Mouse (Mus musculus) embryonic facial prominence, embryonic 13.5 days (tissue): ENCODE measurements around the gene Slc36a3. TPM values are rescaled to one million over a fixed set of nuclear protein-coding genes. Genes with fewer than 3 reads are reported as not detected.

Source experiments
- ATAC-seq: fragments of 200-750 bp; cut with Nextera tagmentation; 2 replicates; pipeline ENCODE4 v1.8.0; 2017; ENCODE audit warnings: low read depth; ENCODE audit not compliant: insufficient number of reproducible peaks, insufficient read depth, low FRiP score, low TSS enrichment
- H3K27ac ChIP-seq: fragments of 300-500 bp; sonication (generic); 2 replicates; pipeline ENCODE4 v1.5.1; 2015; ENCODE audit warnings: moderate library complexity, mild to moderate bottlenecking, inconsistent platforms
- H3K27me3 ChIP-seq: fragments of 300-500 bp; sonication (generic); 2 replicates; pipeline ENCODE4 v1.6.1; 2015; ENCODE audit warnings: mild to moderate bottlenecking, inconsistent platforms
- H3K36me3 ChIP-seq: fragments of 300-500 bp; sonication (generic); 2 replicates; pipeline ENCODE4 v1.6.1; 2015; ENCODE audit warnings: mild to moderate bottlenecking, inconsistent platforms
- H3K4me1 ChIP-seq: fragments of 300-500 bp; sonication (generic); 2 replicates; pipeline ENCODE4 v1.6.1; 2015; ENCODE audit warnings: inconsistent platforms
- H3K4me2 ChIP-seq: fragments of 300-500 bp; sonication (generic); 2 replicates; pipeline ENCODE4 v1.6.1; 2015; ENCODE audit warnings: moderate library complexity, mild to moderate bottlenecking, inconsistent platforms
- H3K4me3 ChIP-seq: fragments of 300-500 bp; sonication (generic); 2 replicates; pipeline ENCODE4 v1.5.1; 2015; ENCODE audit warnings: mild to moderate bottlenecking, inconsistent platforms
- H3K9ac ChIP-seq: fragments of 300-500 bp; sonication (generic); 2 replicates; pipeline ENCODE4 v1.6.1; 2015; ENCODE audit warnings: mild to moderate bottlenecking, inconsistent platforms
- H3K9me3 ChIP-seq: fragments of 300-500 bp; sonication (generic); 2 replicates; pipeline ENCODE4 v1.6.1; 2016; ENCODE audit warnings: inconsistent platforms
- WGBS: fragments of 180-500 bp; shearing (Covaris S2); methylation state at CpG from one replicate; pipeline ENCODE4 v1.1.7; 2015; ENCODE audit warnings: mixed read lengths; 5-methylcytosine and 5-hydroxymethylcytosine counted together
- polyA plus RNA-seq: library from polyadenylated mRNA; unstranded; fragments of >200 nt; fragmentation: Nextera tagmentation; extraction: Ambion mirVana; gene quantifications from 2 replicates; pipeline ENCODE4 v1.2.1, GENCODE M21; 2015

Gene Slc36a3
- polyA plus RNA-seq, result not detected in 2 replicates

- Histone ChIP-seq H3K27ac (no peak within 1 kb of the TSS), H3K4me2 (no peak within 1 kb of the TSS), H3K27me3 (no peaks in the 10 kb centered on the region), H3K9ac (no peak within 1 kb of the TSS), H3K36me3 (no peaks in the 10 kb centered on the region), H3K9me3 (no peaks in the 10 kb centered on the region), H3K4me3 (no peak within 1 kb of the TSS), H3K4me1 (no peaks in the 10 kb centered on the region)
- ATAC-seq, result no peak
- WGBS, result 70% methylated on average over 3 of the region's 3 CpGs
These were observed at the start of gene Slc36a3 for GRCm38 (mm10) chr11:55151608-55152007. Gene Slc36a3 (minus strand): TSS chr11:55151708.

GRCm38 (mm10) chr11:55197740-55198510 lies 46.4 kb upstream of the Slc36a3 start:
- Histone ChIP-seq H3K36me3 (no peaks in the 10 kb centered on the region), H3K4me3 (no peak overlapping the region)
- WGBS, result 81% methylated on average over 8 of the region's 8 CpGs

GRCm38 (mm10) chr11:55197086-55197485 lies 45.6 kb upstream of the Slc36a3 start:
- H3K4me2 ChIP-seq, result no peak overlapping the region
- no peak overlapping the region for H3K4me3 ChIP-seq
- no peaks in the 10 kb centered on the region for H3K4me1 ChIP-seq
- 61% methylated on average over 6 of the region's 6 CpGs for whole genome bisulfite sequencing
- H3K27ac ChIP-seq, result no peak overlapping the region
- no peak for ATAC-seq
- H3K9me3 ChIP-seq, result no peaks in the 10 kb centered on the region
- no peak overlapping the region for H3K9ac ChIP-seq
- H3K27me3 ChIP-seq, result no peaks in the 10 kb centered on the region
- H3K36me3 ChIP-seq, result no peaks in the 10 kb centered on the region

More at GRCm38 (mm10) chr11:55197740-55198510, 46.4 kb upstream of the Slc36a3 start:
- Histone ChIP-seq H3K27me3 (no peaks in the 10 kb centered on the region), H3K27ac (no peak overlapping the region), H3K9me3 (no peaks in the 10 kb centered on the region), H3K4me1 (no peaks in the 10 kb centered on the region), H3K9ac (no peak overlapping the region), H3K4me2 (no peak overlapping the region)
- ATAC-seq, result no peak

GRCm38 (mm10) chr11:55190216-55190615 lies 38.7 kb upstream of the Slc36a3 start:
- no peaks in the 10 kb centered on the region for H3K9me3 ChIP-seq
- H3K4me1 ChIP-seq, result no peaks in the 10 kb centered on the region
- no peak overlapping the region for H3K4me3 ChIP-seq
- H3K27ac ChIP-seq, result no peak overlapping the region
- H3K4me2 ChIP-seq, result no peak overlapping the region
- no peaks in the 10 kb centered on the region for H3K27me3 ChIP-seq
- WGBS, result 89% methylated on average over 3 of the region's 3 CpGs
- H3K9ac ChIP-seq, result no peak overlapping the region
- H3K36me3 ChIP-seq, result no peaks in the 10 kb centered on the region
- no peak for ATAC-seq

GRCm38 (mm10) chr11:55187777-55188176 lies 36.3 kb upstream of the Slc36a3 start:
- Histone ChIP-seq H3K4me2 (no peak overlapping the region), H3K4me1 (no peaks in the 10 kb centered on the region), H3K36me3 (no peaks in the 10 kb centered on the region), H3K27me3 (no peaks in the 10 kb centered on the region), H3K9me3 (no peaks in the 10 kb centered on the region), H3K4me3 (no peak overlapping the region), H3K9ac (no peak overlapping the region), H3K27ac (no peak overlapping the region)
- ATAC-seq, result no peak
- 84% methylated on average over 6 of the region's 6 CpGs for WGBS

GRCm38 (mm10) chr11:55187292-55187691 lies 35.8 kb upstream of the Slc36a3 start:
- no peaks in the 10 kb centered on the region for H3K4me1 ChIP-seq
- H3K4me3 ChIP-seq, result no peak overlapping the region
- H3K36me3 ChIP-seq, result no peaks in the 10 kb centered on the region
- no peak for ATAC-seq
- 47% methylated on average over 4 of the region's 4 CpGs for WGBS
- no peaks in the 10 kb centered on the region for H3K9me3 ChIP-seq
- no peak overlapping the region for H3K27ac ChIP-seq
- no peak overlapping the region for H3K4me2 ChIP-seq
- no peaks in the 10 kb centered on the region for H3K27me3 ChIP-seq
- no peak overlapping the region for H3K9ac ChIP-seq

- Histone ChIP-seq H3K9me3 (no peaks in the 10 kb centered on the region), H3K9ac (no peak within 1 kb of the TSS), H3K36me3 (no peaks in the 10 kb centered on the region), H3K4me2 (no peak within 1 kb of the TSS), H3K27ac (no peak within 1 kb of the TSS), H3K27me3 (no peaks in the 10 kb centered on the region), H3K4me1 (no peaks in the 10 kb centered on the region), H3K4me3 (no peak within 1 kb of the TSS)
- 23% methylated on average over 10 of the region's 10 CpGs for WGBS
- no peak for ATAC-seq
These were observed 33.3 kb upstream of the Slc36a3 start, which contains the start of gene Slc36a2 for GRCm38 (mm10) chr11:55184733-55185291. Gene Slc36a2 (minus strand): TSS chr11:55185077.

GRCm38 (mm10) chr11:55184246-55184645 lies 32.7 kb upstream of the Slc36a3 start:
- Histone ChIP-seq H3K27ac (no peak overlapping the region), H3K36me3 (no peaks in the 10 kb centered on the region), H3K4me2 (no peak overlapping the region), H3K27me3 (no peaks in the 10 kb centered on the region), H3K9me3 (no peaks in the 10 kb centered on the region), H3K4me1 (no peaks in the 10 kb centered on the region), H3K9ac (no peak overlapping the region), H3K4me3 (no peak overlapping the region)
- ATAC-seq, result no peak
- 72% methylated on average over 5 of the region's 5 CpGs for WGBS

GRCm38 (mm10) chr11:55183124-55183523 lies 31.6 kb upstream of the Slc36a3 start:
- H3K27me3 ChIP-seq, result no peaks in the 10 kb centered on the region
- H3K9me3 ChIP-seq, result no peaks in the 10 kb centered on the region
- H3K36me3 ChIP-seq, result no peaks in the 10 kb centered on the region
- H3K9ac ChIP-seq, result no peak overlapping the region
- no peak overlapping the region for H3K4me2 ChIP-seq
- H3K4me1 ChIP-seq, result no peaks in the 10 kb centered on the region
- no peak for ATAC-seq
- WGBS, result 43% methylated on average over 7 of the region's 7 CpGs
- no peak overlapping the region for H3K4me3 ChIP-seq
- no peak overlapping the region for H3K27ac ChIP-seq

- Histone ChIP-seq H3K36me3 (no peaks in the 10 kb centered on the region), H3K9ac (no peak overlapping the region), H3K4me3 (no peak overlapping the region), H3K27me3 (no peaks in the 10 kb centered on the region; the same call in 1 of the 2 replicates), H3K4me2 (no peak overlapping the region), H3K9me3 (no peaks in the 10 kb centered on the region), H3K4me1 (no peaks in the 10 kb centered on the region), H3K27ac (no peak overlapping the region)
- 88% methylated on average over 3 of the region's 3 CpGs for WGBS
- no peak for ATAC-seq
These were observed 28.3 kb upstream of the Slc36a3 start for GRCm38 (mm10) chr11:55179856-55180255.

GRCm38 (mm10) chr11:55178830-55179229 lies 27.3 kb upstream of the Slc36a3 start:
- Histone ChIP-seq H3K4me1 (no peaks in the 10 kb centered on the region), H3K4me3 (no peak overlapping the region), H3K27ac (no peak overlapping the region), H3K4me2 (no peak overlapping the region), H3K9me3 (no peaks in the 10 kb centered on the region), H3K27me3 (peaks cover 6% of the 10 kb centered on the region; the same call in 1 of the 2 replicates), H3K36me3 (no peaks in the 10 kb centered on the region), H3K9ac (no peak overlapping the region)
- 80% methylated on average over 4 of the region's 4 CpGs for WGBS
- ATAC-seq, result no peak

GRCm38 (mm10) chr11:55170501-55170900 lies 19.0 kb upstream of the Slc36a3 start:
- Histone ChIP-seq H3K4me1 (no peaks in the 10 kb centered on the region), H3K9ac (no peak overlapping the region), H3K27me3 (peaks cover 6% of the 10 kb centered on the region; the same call in 1 of the 2 replicates), H3K4me2 (no peak overlapping the region), H3K4me3 (no peak overlapping the region), H3K36me3 (no peaks in the 10 kb centered on the region), H3K9me3 (no peaks in the 10 kb centered on the region), H3K27ac (no peak overlapping the region)
- ATAC-seq, result no peak
- WGBS, result 78% methylated on average over 4 of the region's 4 CpGs
